Mouse (Mus musculus) E14TG2a.4 (cell line): ENCODE measurements at regions not wholly inside any gene's neighbourhood (a gene's known extent, or its start where the extent isn't known, plus 50 kb on each side); places are given as distances from the start of the nearest gene placed in this dataset.

Source experiments
- CTCF ChIP-seq: conservative IDR thresholded peaks from 2 replicates; pipeline ENCODE4 v1.5.1; 2014; ENCODE audit warnings: low read length
- NANOG ChIP-seq: IDR thresholded peaks from 2 replicates; pipeline ENCODE4 v1.6.1; 2014; ENCODE audit warnings: borderline replicate concordance, low read length, mixed read lengths

DNA sequence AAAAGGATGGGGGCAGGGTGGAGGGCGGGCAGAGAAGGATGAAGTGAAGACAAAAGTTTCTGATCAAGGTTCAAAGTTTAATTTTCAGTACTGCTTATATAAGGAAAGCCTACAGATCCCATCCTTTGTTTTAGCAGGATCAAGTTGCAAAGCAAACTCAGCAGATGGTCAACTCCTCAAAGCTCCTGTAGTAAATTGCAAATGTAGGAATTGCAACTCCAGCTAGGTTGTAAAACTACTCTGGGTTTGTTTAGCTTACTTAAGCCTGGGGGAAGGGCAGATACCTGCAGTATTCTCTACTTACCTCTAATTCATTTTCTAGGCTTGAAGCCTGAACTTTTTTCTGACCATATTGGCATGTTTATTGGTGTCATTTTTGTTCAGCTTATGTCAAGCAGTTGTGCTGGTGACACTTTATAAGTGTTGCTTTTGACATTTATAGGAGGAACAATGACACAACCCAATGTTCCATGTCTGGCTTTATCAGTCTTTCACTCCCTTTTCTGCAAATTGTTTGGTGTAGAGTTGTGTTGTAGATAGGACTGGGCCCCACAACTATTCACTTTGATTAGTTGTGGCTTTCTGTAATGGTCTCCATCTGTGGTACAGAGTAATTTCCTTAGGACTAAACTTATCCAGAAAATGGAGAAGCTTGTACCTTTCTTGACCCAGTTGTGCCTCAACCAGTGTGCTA is 1023.5 kb upstream of the Ppp6c start:
- no peak for TF ChIP-seq CTCF
- no peak for TF ChIP-seq NANOG
